Mouse (Mus musculus) myocyte (in vitro differentiated cells): ENCODE results near the gene Vrk3.

ENCODE experiments used
- CEBPB ChIP-seq: IDR thresholded peaks from 2 replicates; pipeline ENCODE4 v1.6.1; 2011; ENCODE audit warnings: mild to moderate bottlenecking, moderate library complexity; ENCODE audit not compliant: poor library complexity, insufficient read depth, severe bottlenecking
- E2F4 ChIP-seq: IDR thresholded peaks from one replicate; pipeline ENCODE4 v1.6.1; 2011; ENCODE audit warnings: mild to moderate bottlenecking, control low read depth, moderate library complexity; ENCODE audit not compliant: insufficient read depth
- MAX ChIP-seq: IDR thresholded peaks from one replicate; pipeline ENCODE4 v1.6.1; 2011; ENCODE audit warnings: low read depth, mild to moderate bottlenecking, control low read depth
- MYOD1 ChIP-seq, 3 experiments: IDR thresholded peaks; one replicate each; pipeline ENCODE4 v1.6.1; 2011; ENCODE audit warnings: control low read depth in 2 of 3, low read depth in 2 of 3, mild to moderate bottlenecking in 2 of 3, moderate library complexity in 1 of 3; ENCODE audit not compliant: insufficient read length in 2 of 3, control insufficient read depth in 1 of 3
- MYOG ChIP-seq, 3 experiments: IDR thresholded peaks; one replicate each; pipeline ENCODE4 v1.6.1; 2011; ENCODE audit warnings: control low read depth in 2 of 3, low read depth in 2 of 3, mild to moderate bottlenecking in 2 of 3; ENCODE audit not compliant: insufficient read length in 2 of 3, control insufficient read depth in 1 of 3, insufficient read depth in 1 of 3
- POLR2A ChIP-seq: IDR thresholded peaks from one replicate; pipeline ENCODE4 v1.6.1; 2011; ENCODE audit warnings: low read depth, mild to moderate bottlenecking, control low read depth, moderate library complexity; ENCODE audit not compliant: insufficient read length
- POLR2AphosphoS2 ChIP-seq: IDR thresholded peaks from one replicate; pipeline ENCODE4 v1.6.1; 2011; ENCODE audit warnings: low read depth, control low read depth; ENCODE audit not compliant: insufficient read length
- SRF ChIP-seq: IDR thresholded peaks from one replicate; pipeline ENCODE4 v1.6.1; 2011; ENCODE audit warnings: low read depth; ENCODE audit not compliant: control insufficient read depth, insufficient read length
- TCF12 ChIP-seq: IDR thresholded peaks from one replicate; pipeline ENCODE4 v1.6.1; 2011; ENCODE audit warnings: mild to moderate bottlenecking, control low read depth; ENCODE audit not compliant: poor library complexity, insufficient read depth, severe bottlenecking
- USF1 ChIP-seq: IDR thresholded peaks from one replicate; pipeline ENCODE4 v1.6.1; 2011; ENCODE audit warnings: low read depth, mild to moderate bottlenecking, control low read depth, moderate library complexity

GRCm38 (mm10) chr7:44760366-44760765 lies 12.2 kb downstream of the Vrk3 start:
- TF ChIP-seq MYOG (IDR thresholded peaks at IDR 0.05; ENCODE audit: control insufficient read depth in 1 of 3, insufficient read depth in 1 of 3, insufficient read length in 2 of 3, low read depth in 2 of 3) (no peak), POLR2AphosphoS2 (no peak), USF1 (no peak), POLR2A (no peak), MAX (no peak), TCF12 (no peak), SRF (no peak), E2F4 (no peak), CEBPB (no peak), MYOD1 (IDR thresholded peaks at IDR 0.05; ENCODE audit: control insufficient read depth in 1 of 3, insufficient read length in 2 of 3, low read depth in 2 of 3) (no peak)
